Mouse (Mus musculus) C2C12 (cell line): Measurements from ENCODE around the gene Gcsh.

Experiments used
- MAX ChIP-seq: IDR thresholded peaks from one replicate; pipeline ENCODE4 v1.6.1; 2011; ENCODE audit warnings: mild to moderate bottlenecking, control low read depth
- USF1 ChIP-seq: IDR thresholded peaks from one replicate; pipeline ENCODE4 v1.6.1; 2011; ENCODE audit warnings: low read depth, mild to moderate bottlenecking, control low read depth, moderate library complexity

DNA sequence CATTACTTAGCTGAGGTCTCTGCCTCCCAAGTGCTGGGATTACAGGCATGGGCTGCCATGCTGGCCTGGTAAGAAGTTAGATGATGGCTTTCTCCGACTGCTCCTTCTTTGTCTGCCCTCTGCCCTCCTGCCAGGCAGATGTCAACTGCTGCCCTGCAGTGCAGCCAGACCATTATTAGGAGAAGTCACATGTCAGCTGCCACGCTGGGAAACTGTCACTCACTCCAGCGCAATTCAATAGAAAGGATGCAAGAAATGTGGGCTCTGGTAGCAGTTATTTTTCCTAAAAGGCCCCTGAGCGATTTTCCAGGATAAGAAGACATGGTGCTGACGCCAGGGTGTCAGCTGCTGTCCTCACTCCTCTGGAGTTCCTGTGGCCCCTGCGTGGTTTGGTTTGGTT is 57.8 kb downstream of the Gcsh start:
- TF ChIP-seq MAX (no peak), USF1 (no peak)
